Mouse (Mus musculus) liver, embryonic 16.5 days (tissue): ENCODE data around the gene Magi1. TPM values are rescaled to one million over a fixed set of nuclear protein-coding genes. Genes with fewer than 3 reads are reported as not detected.

Experiments used
- ATAC-seq: fragments of 200-750 bp; cut with Nextera tagmentation; 2 replicates; pipeline ENCODE4 v1.8.0; 2017; ENCODE audit warnings: low read depth, mild to moderate bottlenecking, moderate number of reproducible peaks, moderate library complexity
- H3K27ac ChIP-seq: fragments of 300-500 bp; sonication (generic); 2 replicates; pipeline ENCODE4 v1.5.1; 2014; ENCODE audit warnings: mild to moderate bottlenecking, low read length
- H3K27me3 ChIP-seq: fragments of 300-500 bp; sonication (generic); 2 replicates; pipeline ENCODE4 v1.6.1; 2014; ENCODE audit warnings: low read depth, low read length, mixed read lengths; ENCODE audit not compliant: control insufficient read depth, insufficient read depth
- H3K36me3 ChIP-seq: fragments of 300-500 bp; sonication (generic); 2 replicates; pipeline ENCODE4 v1.6.1; 2014; ENCODE audit warnings: mild to moderate bottlenecking; ENCODE audit not compliant: control insufficient read depth, insufficient read depth
- H3K4me1 ChIP-seq: fragments of 300-500 bp; sonication (generic); 2 replicates; pipeline ENCODE4 v1.6.1; 2014; ENCODE audit warnings: low read depth, low read length, mixed read lengths; ENCODE audit not compliant: control insufficient read depth
- H3K4me2 ChIP-seq: fragments of 300-500 bp; sonication (generic); 2 replicates; pipeline ENCODE4 v1.6.1; 2014; ENCODE audit warnings: low read depth, low read length, mixed read lengths
- H3K4me3 ChIP-seq: fragments of 300-500 bp; sonication (generic); 2 replicates; pipeline ENCODE4 v1.5.1; 2014; ENCODE audit warnings: low read depth, mild to moderate bottlenecking, low read length
- H3K9ac ChIP-seq: fragments of 300-500 bp; sonication (generic); 2 replicates; pipeline ENCODE4 v1.6.1; 2014; ENCODE audit warnings: low read depth, low read length
- H3K9me3 ChIP-seq: fragments of 300-500 bp; sonication (generic); replicated peaks from 2 replicates; pipeline ENCODE4 v1.6.1; 2016; ENCODE audit warnings: low read length; ENCODE audit not compliant: control insufficient read depth
- WGBS: fragments of 180-500 bp; shearing (Covaris S2); extraction: QIAGEN DNeasy Blood & Tissue Kit; methylation state at CpG from one replicate; pipeline ENCODE4 v1.1.7; 2014; ENCODE audit not compliant: insufficient replicate concordance; 5-methylcytosine and 5-hydroxymethylcytosine counted together
- polyA plus RNA-seq: library from polyadenylated mRNA; unstranded; fragments of >200 nt; fragmentation: Nextera tagmentation; extraction: Ambion mirVana; gene quantifications from 2 replicates; pipeline ENCODE4 v1.2.1, GENCODE M21; 2015

Magi1 gene
- polyA plus RNA-seq, 1 experiment from 2014 or later, result 1.3 TPM

- 55% methylated on average over 11 of the region's 11 CpGs for WGBS
- H3K27ac ChIP-seq, result no peak overlapping the region
- no peak overlapping the region for H3K4me3 ChIP-seq
- no peak overlapping the region for H3K4me2 ChIP-seq
- no peak for ATAC-seq
- no peaks in the 10 kb centered on the region for H3K27me3 ChIP-seq
- H3K9ac ChIP-seq, result no peak overlapping the region
- no peaks in the 10 kb centered on the region for H3K9me3 ChIP-seq
- peaks cover 3% of the 10 kb centered on the region for H3K4me1 ChIP-seq
- H3K36me3 ChIP-seq, result no peaks in the 10 kb centered on the region
These were observed 176.2 kb downstream of the Magi1 start for GRCm38 (mm10) chr6:94107401-94108107.

GRCm38 (mm10) chr6:94103581-94103980, 180.1 kb downstream of the Magi1 start:
- Histone ChIP-seq H3K27ac (no peak overlapping the region), H3K4me2 (no peak overlapping the region), H3K27me3 (no peaks in the 10 kb centered on the region), H3K9ac (no peak overlapping the region), H3K9me3 (no peaks in the 10 kb centered on the region), H3K4me3 (no peak overlapping the region), H3K4me1 (peaks cover 3% of the 10 kb centered on the region), H3K36me3 (no peaks in the 10 kb centered on the region)
- no peak for ATAC-seq
- WGBS, result 64% methylated on average over 3 of the region's 3 CpGs

- Histone ChIP-seq H3K9me3 (no peaks in the 10 kb centered on the region), H3K4me1 (peaks cover 3% of the 10 kb centered on the region), H3K27me3 (no peaks in the 10 kb centered on the region), H3K36me3 (no peaks in the 10 kb centered on the region), H3K4me2 (no peak overlapping the region), H3K27ac (no peak overlapping the region), H3K9ac (no peak overlapping the region), H3K4me3 (no peak overlapping the region)
- 45% methylated on average over 5 of the region's 5 CpGs for WGBS
- ATAC-seq, result no peak
These were observed 182.5 kb downstream of the Magi1 start for GRCm38 (mm10) chr6:94101256-94101655.

GRCm38 (mm10) chr6:94094924-94095685, 188.6 kb downstream of the Magi1 start:
- Histone ChIP-seq H3K4me3 (no peak overlapping the region), H3K9ac (no peak overlapping the region), H3K9me3 (no peaks in the 10 kb centered on the region), H3K36me3 (no peaks in the 10 kb centered on the region), H3K27ac (no peak overlapping the region), H3K27me3 (no peaks in the 10 kb centered on the region), H3K4me2 (no peak overlapping the region), H3K4me1 (no peaks in the 10 kb centered on the region)
- WGBS, result 46% methylated on average over 4 of the region's 4 CpGs
- ATAC-seq, result no peak

- Histone ChIP-seq H3K4me1 (no peaks in the 10 kb centered on the region), H3K27me3 (no peaks in the 10 kb centered on the region), H3K9me3 (no peaks in the 10 kb centered on the region), H3K27ac (no peak overlapping the region), H3K4me2 (no peak overlapping the region), H3K9ac (no peak overlapping the region), H3K4me3 (no peak overlapping the region), H3K36me3 (no peaks in the 10 kb centered on the region)
- WGBS, result 27% methylated on average over 8 of the region's 8 CpGs
- ATAC-seq, result no peak
These were observed 190.6 kb downstream of the Magi1 start for GRCm38 (mm10) chr6:94092969-94093597.

GRCm38 (mm10) chr6:94092500-94092899, 191.2 kb downstream of the Magi1 start:
- H3K9ac ChIP-seq, result no peak overlapping the region
- H3K4me1 ChIP-seq, result no peaks in the 10 kb centered on the region
- H3K27me3 ChIP-seq, result no peaks in the 10 kb centered on the region
- no peak overlapping the region for H3K4me2 ChIP-seq
- H3K36me3 ChIP-seq, result no peaks in the 10 kb centered on the region
- 55% methylated on average over 4 of the region's 4 CpGs for WGBS
- H3K27ac ChIP-seq, result no peak overlapping the region
- no peaks in the 10 kb centered on the region for H3K9me3 ChIP-seq
- no peak overlapping the region for H3K4me3 ChIP-seq
- ATAC-seq, result no peak

GRCm38 (mm10) chr6:94086855-94087254, 196.9 kb downstream of the Magi1 start:
- no peak overlapping the region for H3K9ac ChIP-seq
- no peak for ATAC-seq
- no peaks in the 10 kb centered on the region for H3K4me1 ChIP-seq
- H3K36me3 ChIP-seq, result no peaks in the 10 kb centered on the region
- H3K27me3 ChIP-seq, result no peaks in the 10 kb centered on the region
- WGBS, result 35% methylated on average over 2 of the region's 2 CpGs
- H3K4me2 ChIP-seq, result no peak overlapping the region
- no peak overlapping the region for H3K4me3 ChIP-seq
- no peaks in the 10 kb centered on the region for H3K9me3 ChIP-seq
- H3K27ac ChIP-seq, result no peak overlapping the region

- no peak for ATAC-seq
- no peak overlapping the region for H3K4me2 ChIP-seq
- H3K27me3 ChIP-seq, result no peaks in the 10 kb centered on the region
- no peak overlapping the region for H3K4me3 ChIP-seq
- no peak overlapping the region for H3K27ac ChIP-seq
- no peaks in the 10 kb centered on the region for H3K4me1 ChIP-seq
- H3K36me3 ChIP-seq, result no peaks in the 10 kb centered on the region
- 58% methylated on average over 5 of the region's 5 CpGs for WGBS
- H3K9me3 ChIP-seq, result no peaks in the 10 kb centered on the region
- H3K9ac ChIP-seq, result no peak overlapping the region
These were observed 199.0 kb downstream of the Magi1 start for GRCm38 (mm10) chr6:94084752-94085151.

- no peaks in the 10 kb centered on the region for H3K4me1 ChIP-seq
- no peak overlapping the region for H3K4me3 ChIP-seq
- no peak for ATAC-seq
- no peaks in the 10 kb centered on the region for H3K27me3 ChIP-seq
- 75% methylated on average over 7 of the region's 7 CpGs for WGBS
- no peaks in the 10 kb centered on the region for H3K9me3 ChIP-seq
- H3K4me2 ChIP-seq, result no peak overlapping the region
- H3K36me3 ChIP-seq, result no peaks in the 10 kb centered on the region
- H3K27ac ChIP-seq, result no peak overlapping the region
- H3K9ac ChIP-seq, result no peak overlapping the region
These were observed 200.3 kb downstream of the Magi1 start for GRCm38 (mm10) chr6:94083459-94083858.
